Mouse (Mus musculus) olfactory bulb, adult 2 months (tissue): ENCODE results near the gene Ntm. TPM values are rescaled to one million over a fixed set of nuclear protein-coding genes. Genes with fewer than 3 reads are reported as not detected.

ENCODE experiments used
- H3K27ac ChIP-seq: fragments of 200-500 bp; 2 replicates; pipeline ENCODE4 v1.5.1; 2012; ENCODE audit warnings: low read depth, low read length; ENCODE audit not compliant: insufficient read depth
- H3K4me1 ChIP-seq: fragments of 200-500 bp; 2 replicates; pipeline ENCODE4 v1.6.1; 2012; ENCODE audit warnings: low read length; ENCODE audit not compliant: control insufficient read depth, insufficient read depth
- H3K4me3 ChIP-seq: fragments of 200-500 bp; 2 replicates; pipeline ENCODE4 v1.5.1; 2012; ENCODE audit warnings: mild to moderate bottlenecking, low read depth, low read length, moderate library complexity; ENCODE audit not compliant: insufficient read depth
- CTCF ChIP-seq: fragments of 200-500 bp; IDR thresholded peaks from 2 replicates; pipeline ENCODE4 v1.5.1; 2012; ENCODE audit warnings: low read depth, mild to moderate bottlenecking, low read length, moderate library complexity; ENCODE audit not compliant: insufficient read depth
- POLR2A ChIP-seq: fragments of 200-500 bp; IDR thresholded peaks from 2 replicates; pipeline ENCODE4 v1.6.1; 2012; ENCODE audit warnings: mild to moderate bottlenecking, low read depth, low read length, moderate library complexity; ENCODE audit not compliant: insufficient read depth
- WGBS: fragments of 180-500 bp; shearing (Covaris S2); methylation state at CpG from one replicate; pipeline ENCODE4 v1.1.7; 2018; 5-methylcytosine and 5-hydroxymethylcytosine counted together
- polyA plus RNA-seq: library from polyadenylated mRNA; stranded (reverse); fragments of >200 nt; gene quantifications from 2 replicates; pipeline ENCODE4 v1.2.4, GENCODE M21; 2012; ENCODE audit warnings: low replicate concordance; ENCODE audit not compliant: missing spikeins, insufficient read depth, insufficient read length

Gene Ntm
- polyA plus RNA-seq, 1 experiment: not detected

GRCm38 (mm10) chr9:29240797-29241196 is 722.1 kb downstream of the Ntm start:
- Histone ChIP-seq H3K27ac (no peak overlapping the region), H3K4me3 (no peak overlapping the region), H3K4me1 (peaks cover 6% of the 10 kb centered on the region)
- TF ChIP-seq CTCF: no peak
- TF ChIP-seq POLR2A: no peak
- WGBS: 95% methylated on average over 2 of the region's 2 CpGs

- Histone ChIP-seq H3K4me3 (no peak overlapping the region), H3K4me1 (peaks cover 6% of the 10 kb centered on the region), H3K27ac (peak overlapping the region; percentile 45; the same call in 1 of the 2 replicates)
- TF ChIP-seq POLR2A: no peak
- TF ChIP-seq CTCF: no peak
- 45% methylated on average over 3 of the region's 3 CpGs for WGBS
Observed at GRCm38 (mm10) chr9:29238973-29239372, 724.0 kb downstream of the Ntm start.

- peaks cover 2% of the 10 kb centered on the region; the same call in 1 of the 2 replicates for H3K4me1 ChIP-seq
- no peak overlapping the region for H3K27ac ChIP-seq
- WGBS: 92% methylated on average over 3 of the region's 3 CpGs
- no peak overlapping the region for H3K4me3 ChIP-seq
- no peak for TF ChIP-seq POLR2A
- TF ChIP-seq CTCF: no peak
Observed at GRCm38 (mm10) chr9:29236752-29237151, 726.2 kb downstream of the Ntm start.

- Histone ChIP-seq H3K4me1 (peaks cover 7% of the 10 kb centered on the region), H3K27ac (no peak overlapping the region), H3K4me3 (no peak overlapping the region)
- 85% methylated on average over 4 of the region's 4 CpGs for WGBS
- TF ChIP-seq CTCF (no peak), POLR2A (no peak)
Observed at GRCm38 (mm10) chr9:29227747-29228146, 735.2 kb downstream of the Ntm start.

GRCm38 (mm10) chr9:29222915-29223545 is 739.9 kb downstream of the Ntm start:
- Histone ChIP-seq H3K4me3 (no peak overlapping the region), H3K4me1 (peaks cover 27% of the 10 kb centered on the region), H3K27ac (no peak overlapping the region)
- no peak for TF ChIP-seq CTCF
- TF ChIP-seq POLR2A: no peak
- WGBS: 67% methylated on average over 10 of the region's 10 CpGs

GRCm38 (mm10) chr9:29220941-29221615 is 741.9 kb downstream of the Ntm start:
- Histone ChIP-seq H3K4me3 (no peak overlapping the region), H3K4me1 (peaks cover 28% of the 10 kb centered on the region), H3K27ac (peak overlapping the region; percentile 19; the same call in 1 of the 2 replicates)
- 26% methylated on average over 5 of the region's 5 CpGs for WGBS
- TF ChIP-seq CTCF (no peak), POLR2A (no peak)

GRCm38 (mm10) chr9:29220493-29220892 is 742.4 kb downstream of the Ntm start:
- WGBS: 38% methylated on average over 11 of the region's 11 CpGs
- TF ChIP-seq POLR2A (no peak), CTCF (no peak)
- peaks cover 28% of the 10 kb centered on the region for H3K4me1 ChIP-seq
- no peak overlapping the region for H3K27ac ChIP-seq
- no peak overlapping the region for H3K4me3 ChIP-seq

- no peak overlapping the region for H3K4me3 ChIP-seq
- H3K27ac ChIP-seq: peak overlapping the region; percentile 55; the same call in 1 of the 2 replicates
- H3K4me1 ChIP-seq: peaks cover 23% of the 10 kb centered on the region
- TF ChIP-seq POLR2A: no peak
- TF ChIP-seq CTCF: no peak
- WGBS: 50% methylated on average over 7 of the region's 7 CpGs
Observed at GRCm38 (mm10) chr9:29217951-29218350, 745.0 kb downstream of the Ntm start.

GRCm38 (mm10) chr9:29216528-29216927 is 746.4 kb downstream of the Ntm start:
- H3K4me1 ChIP-seq: peaks cover 18% of the 10 kb centered on the region
- no peak overlapping the region for H3K4me3 ChIP-seq
- no peak for TF ChIP-seq POLR2A
- TF ChIP-seq CTCF: no peak
- no peak overlapping the region for H3K27ac ChIP-seq
- 69% methylated on average over 8 of the region's 8 CpGs for WGBS
